ENCODE assay signal across 8 mouse cellular contexts in the genomic region with DNA sequence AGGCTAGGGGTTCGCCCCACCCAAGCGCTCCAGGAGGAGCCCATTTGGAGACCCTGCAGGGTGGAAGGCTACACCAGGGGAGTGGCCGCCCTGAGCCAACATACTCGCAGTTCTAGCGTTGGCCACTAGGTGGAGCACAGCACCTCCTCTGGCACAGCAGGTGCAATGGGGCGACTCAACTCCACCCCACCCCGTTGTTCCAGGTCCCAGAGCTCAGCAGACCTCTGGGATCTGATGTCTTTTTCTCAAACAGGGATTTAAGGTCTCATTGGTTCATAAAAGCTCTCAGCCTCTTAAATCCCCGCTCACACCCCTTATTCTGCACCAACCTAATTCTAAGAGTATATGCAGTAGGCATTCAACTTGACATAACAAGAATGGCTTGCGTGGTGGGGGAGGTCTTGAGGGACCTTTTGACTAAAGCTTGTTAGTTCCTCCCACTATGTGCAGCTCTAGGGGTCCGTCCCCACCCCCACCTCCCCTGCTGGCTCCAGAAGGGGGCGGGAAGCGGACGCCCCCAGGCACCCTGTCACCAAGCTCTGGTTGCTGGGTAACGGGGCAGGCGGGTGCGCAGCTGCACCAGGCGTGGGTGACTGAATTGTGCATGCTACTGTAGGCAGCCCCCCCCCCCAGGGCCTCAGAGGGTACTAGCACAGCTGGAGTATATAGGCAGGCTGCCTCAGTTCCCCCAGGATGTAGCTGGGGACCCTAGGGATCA. TPM values are rescaled to one million over a fixed set of nuclear protein-coding genes. Genes with fewer than 3 reads are reported as not detected.
DNase-seq lines count a peak whose midpoint lies in the region; ATAC-seq lines count a peak whose summit lies in the region.

No protein-coding gene starts in this region.

- H3K27ac ChIP-seq in midbrain, embryonic 13.5 days = peak overlapping the region; percentile 85

- peak overlapping the region; percentile 14 for H3K4me3 ChIP-seq in midbrain, embryonic 13.5 days (replicated peaks)

- DNase-seq in adrenal gland, adult (ENCODE audit: inconsistent age in 2 of 2, low spot score in 1 of 2) = peak; percentile 83 to 95
- DNase-seq in adrenal gland, adult 8-10 months = no peak
- DNase-seq in cerebellum, postnatal 36 days = peak; percentile 91 to 94
- DNase-seq in frontal cortex, postnatal 36 days (ENCODE audit: low spot score in 2 of 2) = peak; percentile 90 to 91
- peak; percentile 92 for DNase-seq in induced T-regulatory cell, adult 2 months (ENCODE audit: low read depth)
- DNase-seq in left cerebral cortex, postnatal 25 days (ENCODE audit: low spot score in 2 of 2) = peak; percentile 89 to 90
- peak; percentile 86 for DNase-seq in spleen, adult 12 weeks (ENCODE audit: low spot score)

- H3K4me2 ChIP-seq in midbrain, embryonic 13.5 days (replicated peaks) = peak overlapping the region; percentile 47

- peaks cover 52% of the 10 kb centered on the region for H3K4me1 ChIP-seq in midbrain, embryonic 13.5 days (replicated peaks)

- 7% methylated on average over 17 of the region's 17 CpGs for WGBS in midbrain, embryonic 13.5 days

- peaks cover 10% of the 10 kb centered on the region; the same call in 1 of the 2 replicates for H3K36me3 ChIP-seq in midbrain, embryonic 13.5 days

- peak overlapping the region; percentile 50; the same call in 1 of the 2 replicates for H3K9ac ChIP-seq in midbrain, embryonic 13.5 days (replicated peaks)

- no peaks in the 10 kb centered on the region for H3K27me3 ChIP-seq in midbrain, embryonic 13.5 days

- peak; percentile 70 for ATAC-seq in midbrain, embryonic 13.5 days

- intact Hi-C loops in left cerebral cortex, postnatal 25 days (cut with DNase I) = loop anchor here (2.0 kb wide), 1 partner anchor 56 kb away; a partner anchor contains a TSS

- no peaks in the 10 kb centered on the region for H3K9me3 ChIP-seq in midbrain, embryonic 13.5 days

RNA-seq across cellular contexts. Expression of a gene that starts 5.2 kb away (rescaled TPM):
- total RNA-seq in adrenal gland, adult 8-10 months (2022) = 10 to 100 TPM; 54.2 to 60.1 (median 57.0) TPM
- total RNA-seq in left cerebral cortex, postnatal 25 days (2021) = 10 to 100 TPM; 44.8 to 45.7 TPM
- 28.8 and 32.6 TPM in 2 replicates for polyA plus RNA-seq in midbrain, embryonic 13.5 days (2015; fragmentation: Nextera tagmentation; extraction: Ambion mirVana)

RNA-seq across cellular contexts. Expression of a gene that starts 10.6 kb away (rescaled TPM):
- 10 to 100 TPM; 12.7 to 15.4 (median 14.6) TPM for total RNA-seq in adrenal gland, adult 8-10 months (2022)
- 10 to 100 TPM; 51.8 to 55.3 TPM for total RNA-seq in left cerebral cortex, postnatal 25 days (2021)
- polyA plus RNA-seq in midbrain, embryonic 13.5 days (2015; fragmentation: Nextera tagmentation; extraction: Ambion mirVana) = 3.7 and 4.5 TPM in 2 replicates

RNA-seq across cellular contexts. Expression of a gene that starts 23.6 kb away (rescaled TPM):
- 100 to 1,000 TPM in 1 of 4 experiments, 10 to 100 TPM in 3; 97.0 to 101 (median 97.8) TPM for total RNA-seq in adrenal gland, adult 8-10 months (2022)
- total RNA-seq in left cerebral cortex, postnatal 25 days (2021) = 100 to 1,000 TPM; 206 to 216 TPM
- polyA plus RNA-seq in midbrain, embryonic 13.5 days (2015; fragmentation: Nextera tagmentation; extraction: Ambion mirVana) = 78.5 and 93.4 TPM in 2 replicates

RNA-seq across cellular contexts. Expression of a gene that starts 27.6 kb away (rescaled TPM):
- total RNA-seq in adrenal gland, adult 8-10 months (2022) = 1 to 10 TPM; 1.2 to 3.0 (median 1.9) TPM
- under 1 TPM; 0.14 to 0.16 TPM for total RNA-seq in left cerebral cortex, postnatal 25 days (2021)
- 0.94 and 1.1 TPM in 2 replicates for polyA plus RNA-seq in midbrain, embryonic 13.5 days (2015; fragmentation: Nextera tagmentation; extraction: Ambion mirVana)

RNA-seq across cellular contexts. Expression of a gene that starts 36.1 kb away (rescaled TPM):
- total RNA-seq in adrenal gland, adult 8-10 months (2022) = 10 to 100 TPM; 58.7 to 79.9 (median 70.3) TPM
- 10 to 100 TPM; 40.8 to 42.2 TPM for total RNA-seq in left cerebral cortex, postnatal 25 days (2021)
- 60.2 and 60.3 TPM in 2 replicates for polyA plus RNA-seq in midbrain, embryonic 13.5 days (2015; fragmentation: Nextera tagmentation; extraction: Ambion mirVana)
